Mouse (Mus musculus) NIH3T3 (cell line): ENCODE data around the gene Scap.

ENCODE experiments used
- DNase-seq: peaks from one replicate; pipeline ENCODE4 v3.0.0-alpha.2; 2012; ENCODE audit warnings: low read depth

Gene Scap

GRCm38 (mm10) chr9:110333135-110333895, at the start of gene Scap:
Scap (plus strand) TSS chr9:110333288.
- peak; percentile 96 for DNase-seq

DNA sequence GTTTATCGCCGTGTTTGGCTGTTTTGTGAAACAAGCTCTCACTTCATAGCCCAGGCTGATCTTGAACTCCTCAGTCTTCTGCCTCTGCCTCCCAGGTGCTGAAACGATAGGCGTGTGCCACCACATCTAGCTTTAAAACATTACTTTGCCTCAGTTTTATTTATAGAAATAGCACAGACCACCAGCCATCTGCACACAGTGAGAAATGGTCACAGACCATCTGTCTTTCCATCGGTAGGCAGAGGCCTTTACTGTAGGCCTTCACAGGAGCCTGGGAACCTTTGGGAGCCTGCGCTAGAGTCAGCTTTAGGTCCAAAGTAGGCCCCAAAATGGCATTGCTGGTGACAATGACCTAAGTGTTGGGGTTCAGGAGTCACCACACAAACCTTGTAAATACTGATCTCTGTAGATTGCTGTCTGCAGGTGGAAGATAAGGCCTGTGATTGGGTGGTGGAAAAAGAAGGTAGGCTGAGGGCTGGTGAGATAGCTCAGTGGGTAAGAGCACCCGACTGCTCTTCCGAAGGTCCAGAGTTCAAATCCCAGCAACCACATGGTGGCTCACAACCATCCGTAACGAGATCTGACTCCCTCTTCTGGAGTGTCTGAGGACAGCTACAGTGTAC, 48.9 kb upstream of the Scap start:
- no peak for DNase-seq

- no peak for DNase-seq
Measured at GRCm38 (mm10) chr9:110287321-110287924, 45.7 kb upstream of the Scap start.

DNA sequence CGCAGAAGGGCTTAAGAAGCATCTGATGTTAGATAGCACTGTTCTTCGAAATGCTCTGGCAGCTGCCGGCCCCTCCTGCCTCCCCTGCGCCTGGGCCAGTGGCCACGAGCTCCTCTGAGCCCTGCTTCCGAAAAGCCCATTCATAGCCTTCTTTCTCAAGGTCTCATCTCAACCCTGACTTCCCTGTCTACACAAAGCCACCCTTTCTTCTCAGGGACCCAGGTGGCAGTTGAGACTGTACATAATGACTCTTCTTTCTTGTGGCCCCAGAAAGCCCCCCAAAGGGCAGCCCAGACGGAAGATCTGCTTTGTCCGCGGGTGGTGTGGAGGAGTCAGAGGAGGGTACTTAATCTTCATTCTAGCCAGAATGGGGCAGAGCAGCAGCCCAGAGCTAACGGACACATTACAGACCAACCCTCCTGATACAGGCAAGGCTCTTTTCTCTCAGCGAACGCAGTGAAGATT, 39.8 kb upstream of the Scap start:
- no peak for DNase-seq

DNA sequence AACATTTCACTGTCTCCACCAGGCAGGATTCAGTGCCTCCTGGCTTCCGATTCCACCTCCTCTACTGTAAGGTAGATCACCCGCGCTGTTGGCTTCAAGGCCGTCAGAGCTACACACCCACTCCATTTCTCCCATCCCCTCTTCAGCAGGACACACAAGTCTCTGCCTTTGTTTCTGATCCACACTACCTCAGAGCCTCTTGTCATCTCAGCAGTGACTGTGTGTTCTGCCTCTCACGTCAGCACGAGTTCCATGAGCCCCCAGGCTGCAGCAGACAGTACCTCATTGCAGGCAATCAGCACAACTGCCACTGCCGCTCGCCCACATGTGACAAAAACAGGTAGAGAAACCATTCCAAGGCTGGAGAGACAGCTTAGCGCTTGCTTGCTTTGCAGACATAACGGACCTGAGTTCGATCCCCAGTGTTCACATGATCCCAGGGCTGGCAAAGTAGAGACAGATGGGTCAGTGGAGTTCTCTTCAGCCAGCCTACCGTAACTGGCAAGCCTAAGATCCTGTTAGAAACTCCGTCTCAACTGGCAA, 39.1 kb upstream of the Scap start:
- DNase-seq: no peak

GRCm38 (mm10) chr9:110294786-110295185, 38.3 kb upstream of the Scap start:
- no peak for DNase-seq

DNA sequence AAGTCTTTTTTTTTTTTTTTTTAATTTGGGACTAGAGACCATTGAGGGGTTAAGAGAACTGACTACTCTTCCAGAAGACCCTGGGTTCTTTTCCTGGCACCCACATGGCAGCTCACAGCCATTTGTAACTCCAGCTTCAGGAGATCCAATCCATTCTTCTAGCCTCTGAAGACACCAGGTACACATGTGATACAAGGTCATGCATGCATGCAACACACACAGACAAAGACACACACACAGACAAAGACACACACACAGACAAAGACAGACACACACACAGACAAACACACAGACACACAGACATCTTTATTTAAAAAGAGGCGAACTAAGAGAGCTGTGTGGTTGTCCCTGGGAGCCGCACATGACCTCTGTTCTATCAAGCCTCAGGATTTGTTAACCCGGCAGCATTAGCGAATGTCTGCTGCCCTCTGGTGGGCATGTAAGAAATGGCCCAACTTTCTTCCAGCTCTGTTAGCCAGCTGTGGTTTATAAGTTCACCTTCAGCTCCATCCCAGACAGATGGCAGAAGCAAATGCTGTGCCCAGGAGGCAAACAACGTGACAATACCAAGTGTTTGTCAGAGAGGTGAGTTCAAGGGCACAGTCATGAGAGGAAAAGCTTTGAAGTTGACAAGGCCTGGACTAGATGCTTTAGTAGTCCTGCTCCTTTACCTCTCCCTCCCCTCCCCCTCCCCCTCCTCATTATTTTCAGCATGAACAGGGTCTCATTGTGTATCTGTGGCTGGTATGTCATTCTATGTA, 36.0 kb upstream of the Scap start:
- peak; percentile 89 for DNase-seq

DNA sequence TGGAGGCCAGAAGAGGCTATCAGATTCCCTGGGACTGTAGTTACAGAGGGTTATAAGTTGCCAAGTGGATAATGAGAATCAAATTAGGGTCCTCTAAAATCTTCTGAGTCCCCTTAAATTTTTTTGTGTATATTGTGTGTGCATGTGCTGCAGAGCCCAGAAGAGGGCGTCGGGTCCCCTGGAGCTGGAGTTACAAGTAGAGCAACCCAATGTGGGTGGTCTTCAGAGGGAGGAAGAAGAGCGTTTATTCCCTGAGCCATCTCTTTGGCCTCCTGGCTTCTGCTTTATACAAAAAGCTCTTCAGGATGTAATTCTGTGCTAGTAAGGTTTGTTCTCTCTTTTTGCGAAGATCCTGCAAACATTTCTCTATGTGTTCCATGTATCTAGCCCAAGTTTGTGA, 28.6 kb upstream of the Scap start:
- peak; percentile 67 for DNase-seq

GRCm38 (mm10) chr9:110304969-110305651, 28.0 kb upstream of the Scap start, which contains the start of gene Elp6:
Elp6 (plus strand) TSS chr9:110305173.
- peak; percentile 93 for DNase-seq

DNA sequence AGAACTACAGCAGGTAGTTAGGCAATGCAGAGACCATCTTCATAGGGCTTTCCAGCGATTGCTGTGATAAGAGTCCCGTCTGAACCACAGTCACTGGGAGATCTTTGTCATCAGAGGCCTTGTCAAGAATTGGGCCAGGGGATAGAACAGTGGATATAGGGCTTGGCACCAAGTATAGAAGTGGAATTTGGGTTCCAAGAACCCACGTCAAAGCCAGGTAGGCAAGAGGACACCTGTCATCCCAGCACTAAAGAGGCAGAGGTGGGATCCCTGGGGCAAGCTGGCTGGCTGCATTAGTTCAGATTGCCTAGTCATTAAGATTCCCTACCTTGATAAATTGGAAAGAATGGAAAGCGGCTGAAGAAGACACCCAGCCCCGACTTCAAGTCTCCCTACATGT, 26.7 kb upstream of the Scap start:
- no peak for DNase-seq

DNA sequence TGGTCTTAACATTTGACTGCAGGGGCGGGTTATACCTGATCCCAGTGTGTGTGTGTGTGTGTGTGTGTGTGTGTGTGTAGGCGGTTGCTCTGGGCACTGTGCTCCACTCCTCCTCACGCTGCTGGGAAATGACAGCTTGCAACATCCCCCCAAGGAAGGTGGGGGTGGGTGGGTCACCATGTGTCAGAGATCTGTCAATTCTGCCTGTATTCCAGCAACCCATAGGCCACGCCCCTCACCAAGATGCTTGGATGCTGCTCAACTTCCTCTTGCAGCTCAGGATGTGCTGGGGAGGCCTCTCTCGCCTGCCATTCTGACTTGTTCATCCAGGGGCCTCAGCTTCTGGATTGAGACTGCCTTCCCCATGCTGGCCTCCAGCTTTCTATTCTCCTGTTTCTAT, 18.4 kb upstream of the Scap start:
- DNase-seq: peak; percentile 63

- DNase-seq: no peak
Measured at GRCm38 (mm10) chr9:110315410-110315809, 17.7 kb upstream of the Scap start.

GRCm38 (mm10) chr9:110315904-110316303, 17.2 kb upstream of the Scap start:
- DNase-seq: no peak

- no peak for DNase-seq
Measured at GRCm38 (mm10) chr9:110316503-110316902, 16.6 kb upstream of the Scap start.

DNA sequence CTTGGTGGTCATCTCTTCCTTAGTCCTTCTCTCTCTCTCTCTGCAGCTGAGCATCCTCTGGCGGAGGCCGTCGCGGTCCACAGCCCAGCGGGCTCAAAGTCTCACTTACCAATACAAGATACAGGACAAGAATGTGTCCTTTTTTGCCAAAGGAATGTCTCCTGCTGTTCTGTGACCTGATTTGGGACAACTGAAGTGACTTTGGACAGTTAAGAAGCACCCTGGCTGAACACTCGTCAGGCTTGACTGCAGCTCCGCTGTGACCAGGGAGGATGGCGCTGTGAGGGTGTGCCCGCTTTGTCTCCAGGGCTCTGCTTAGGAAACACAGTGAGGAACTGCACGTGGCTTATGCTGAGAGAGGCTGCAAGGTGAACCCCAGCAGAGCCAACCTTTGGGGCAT, 12.3 kb upstream of the Scap start:
- DNase-seq: no peak

DNA sequence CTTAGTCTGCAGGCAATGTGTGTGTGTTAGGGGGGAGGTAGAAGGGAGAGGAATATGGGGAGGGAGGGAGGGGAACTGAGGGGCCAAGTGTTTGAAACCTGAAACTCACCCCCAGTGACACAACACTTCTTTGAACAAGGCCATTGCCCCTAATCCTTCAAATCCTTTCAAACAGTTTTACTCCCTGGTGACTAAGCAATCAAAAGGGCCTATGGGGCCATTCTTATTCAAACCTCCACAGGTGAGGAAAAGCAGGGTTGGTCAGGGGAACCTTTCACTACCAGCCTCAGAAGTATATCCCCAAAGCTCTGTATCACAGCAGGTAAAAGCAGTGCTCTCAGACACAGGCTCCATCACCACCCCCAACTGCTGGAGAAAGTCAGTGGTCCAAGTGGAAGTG, 10.1 kb upstream of the Scap start:
- DNase-seq: no peak

DNA sequence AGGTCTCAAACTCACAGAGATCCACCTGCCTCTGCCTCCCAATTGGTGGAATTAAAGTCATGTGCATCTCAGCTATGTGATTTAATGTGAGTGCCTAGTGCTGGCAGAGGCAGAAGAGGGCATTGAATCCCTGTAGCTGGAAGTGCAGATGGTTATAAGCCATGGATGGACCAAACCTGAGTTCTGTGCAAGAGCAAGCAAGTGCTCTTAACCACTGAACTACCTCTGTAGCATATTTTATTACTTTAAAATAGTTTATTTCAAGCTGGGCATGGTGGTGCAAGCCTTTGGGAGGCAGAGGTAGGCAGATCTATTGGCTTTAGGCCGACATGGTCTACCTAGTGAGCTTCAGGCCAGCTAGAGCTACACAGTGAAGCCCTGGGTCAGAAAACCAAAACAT, 8.9 kb upstream of the Scap start:
- DNase-seq: no peak

GRCm38 (mm10) chr9:110328178-110328577, 4.9 kb upstream of the Scap start:
- DNase-seq: no peak

DNA sequence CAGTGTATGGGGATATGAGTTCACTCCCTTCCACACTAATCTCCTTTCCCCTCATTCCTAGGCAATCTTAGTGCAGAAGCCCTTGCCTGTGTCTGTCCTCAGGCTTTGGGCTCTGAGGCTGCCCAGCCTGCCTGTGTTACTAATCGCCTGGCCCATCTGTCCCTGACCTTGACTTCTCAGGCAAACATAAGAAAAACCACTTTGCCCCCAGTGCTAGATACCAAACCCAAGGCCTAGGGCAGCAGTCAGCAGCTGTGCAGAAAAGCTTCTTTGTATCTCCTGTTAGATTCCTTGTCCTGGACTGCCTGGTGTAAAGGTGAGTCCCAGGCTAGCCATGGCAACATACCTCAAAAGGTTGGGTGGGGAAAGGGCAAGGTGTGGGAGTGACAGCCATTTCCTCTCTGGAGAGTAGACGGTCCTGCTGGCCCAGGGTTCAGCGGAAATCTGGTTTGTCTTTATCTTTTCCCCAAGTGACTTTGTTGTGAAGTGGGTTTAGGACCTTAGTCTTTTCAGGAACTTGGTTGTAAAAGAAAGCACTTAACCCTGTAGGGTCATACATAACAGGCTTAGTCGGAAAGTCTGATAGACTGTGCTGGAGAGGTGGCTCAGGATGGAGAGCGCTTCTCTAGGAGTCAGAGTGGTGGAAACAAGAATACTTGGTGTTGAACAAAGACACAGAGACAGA, 4.0 kb upstream of the Scap start:
- DNase-seq: no peak

DNA sequence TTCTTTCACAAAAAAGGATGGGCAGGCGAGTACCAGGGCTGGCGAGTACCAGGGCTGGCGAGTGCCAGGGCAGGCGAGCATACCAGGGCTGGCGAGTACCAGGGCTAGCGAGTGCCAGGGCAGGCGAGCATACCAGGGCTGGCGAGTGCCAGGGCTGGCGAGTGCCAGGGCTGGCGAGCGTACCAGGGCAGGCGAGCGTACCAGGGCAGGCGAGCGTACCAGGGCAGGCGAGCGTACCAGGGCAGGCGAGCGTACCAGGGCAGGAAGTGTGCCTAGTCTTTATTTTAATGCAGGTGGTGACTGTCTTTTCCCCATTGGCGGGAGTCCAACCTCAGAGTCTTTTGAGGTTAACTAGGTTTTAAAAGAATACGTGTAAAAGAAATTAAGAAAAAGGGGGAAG, 3.4 kb upstream of the Scap start:
- DNase-seq: no peak

DNA sequence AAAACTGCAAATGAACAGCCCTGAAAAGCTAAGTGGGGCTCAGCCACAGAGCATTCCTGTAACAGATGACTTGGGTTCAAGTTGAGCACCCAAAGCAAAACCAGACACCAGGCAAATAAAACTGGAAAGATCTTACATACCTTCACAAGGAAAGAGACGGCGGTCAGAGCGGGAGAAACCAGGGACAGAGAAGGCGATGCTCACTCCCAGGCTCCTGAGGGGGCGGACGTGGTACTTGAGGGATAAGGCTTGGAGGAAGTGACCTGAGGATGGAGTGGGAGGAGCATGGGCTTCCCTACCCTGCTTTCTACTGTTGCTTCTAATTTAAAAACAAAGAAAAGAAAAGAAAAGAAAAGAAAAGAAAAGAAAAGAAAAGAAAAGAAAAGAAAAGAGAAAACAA, 2.7 kb upstream of the Scap start:
- DNase-seq: no peak
